Mouse (Mus musculus): Measurements from ENCODE around the gene Zc3hc1.

GRCm38 (mm10) chr6:30340231-30340873 is 50.5 kb downstream of the Zc3hc1 start:
- TF ChIP-seq CTCF (IDR thresholded peaks at IDR 0.05) (no peak), EP300 (IDR thresholded peaks at IDR 0.05) (no peak)
